Mouse (Mus musculus): ENCODE measurements at regions not wholly inside any gene's neighbourhood (a gene's known extent, or its start where the extent isn't known, plus 50 kb on each side); places are given as distances from the start of the nearest gene placed in this dataset.

DNA sequence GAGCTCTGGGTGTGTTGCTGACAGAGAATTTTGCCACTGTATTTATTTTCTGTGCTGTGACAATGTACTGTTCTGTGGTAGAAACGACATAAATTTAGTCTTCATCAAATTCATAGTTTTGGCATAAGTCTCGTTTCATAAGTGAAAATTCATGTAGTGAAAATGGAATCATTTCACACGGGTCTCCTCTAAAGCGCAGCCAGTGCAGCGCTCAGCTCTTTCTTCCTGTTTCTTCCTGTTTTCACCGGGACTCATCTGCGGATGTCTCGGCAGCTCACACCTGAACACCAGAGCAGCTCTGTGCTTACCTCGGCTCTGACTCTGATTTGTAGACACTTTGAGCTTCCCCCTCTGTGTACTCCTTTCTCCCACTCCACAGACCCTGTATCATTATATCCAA, 85.2 kb upstream of the Prkd1 start:
- no peak for DNase-seq (ENCODE audit: low spot score)

DNA sequence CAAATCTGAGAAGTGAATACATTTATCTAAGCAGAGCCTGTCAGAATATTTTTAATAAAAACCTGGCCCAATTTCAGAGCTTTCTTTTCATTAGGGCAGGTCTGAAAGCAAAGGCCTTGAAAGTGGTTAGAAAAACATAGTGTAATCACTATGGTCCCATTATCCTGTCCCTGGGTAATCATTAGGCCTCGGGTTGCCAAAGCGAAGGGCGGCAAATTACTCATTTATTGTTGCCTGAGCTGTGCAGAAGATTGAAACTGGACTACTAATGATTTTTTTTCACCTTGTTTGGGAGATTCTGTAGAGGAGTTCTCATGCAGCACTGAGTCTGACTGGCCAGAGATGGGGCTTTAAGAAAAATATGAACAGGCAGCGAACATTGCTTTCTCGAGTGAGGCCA, 63.7 kb upstream of the Prkd1 start:
- DNase-seq (ENCODE audit: low spot score), result no peak

DNA sequence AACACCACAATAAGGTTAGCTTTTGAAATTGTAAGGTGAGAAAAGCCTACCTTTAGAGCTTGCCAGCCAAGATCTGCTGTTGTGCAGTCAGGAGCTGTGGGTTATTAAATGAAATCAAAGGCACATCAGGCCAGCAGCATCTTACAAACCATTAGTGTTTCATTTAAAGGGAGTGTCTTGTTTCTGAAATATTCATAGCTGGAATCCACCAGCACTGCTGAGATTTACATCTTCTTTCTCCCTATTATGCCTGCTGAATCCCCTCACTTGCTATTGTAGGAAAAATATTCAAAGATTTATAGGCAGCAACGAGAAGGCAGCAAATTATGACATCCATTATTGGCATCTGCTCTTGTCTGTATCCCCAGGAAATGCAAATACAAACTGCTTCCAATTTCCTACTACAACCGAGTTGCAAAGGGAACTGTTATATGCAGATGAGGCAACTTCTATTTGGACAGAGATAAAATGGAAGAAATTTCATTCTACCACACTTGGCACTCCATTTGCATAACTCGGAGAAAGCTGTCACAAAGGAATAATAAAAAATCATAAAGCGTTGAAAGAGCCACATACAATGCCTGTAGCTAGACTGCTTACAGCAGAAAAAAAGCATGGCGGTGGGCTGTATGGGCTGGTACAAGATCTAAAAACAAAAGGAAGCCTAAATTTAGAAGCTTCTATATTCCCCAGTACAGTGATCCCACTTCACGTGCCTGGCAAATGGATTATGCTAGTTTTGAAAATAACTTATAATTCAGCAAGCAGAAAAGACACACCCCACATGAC, 60.3 kb upstream of the Prkd1 start:
- no peak for DNase-seq (ENCODE audit: low spot score)

DNA sequence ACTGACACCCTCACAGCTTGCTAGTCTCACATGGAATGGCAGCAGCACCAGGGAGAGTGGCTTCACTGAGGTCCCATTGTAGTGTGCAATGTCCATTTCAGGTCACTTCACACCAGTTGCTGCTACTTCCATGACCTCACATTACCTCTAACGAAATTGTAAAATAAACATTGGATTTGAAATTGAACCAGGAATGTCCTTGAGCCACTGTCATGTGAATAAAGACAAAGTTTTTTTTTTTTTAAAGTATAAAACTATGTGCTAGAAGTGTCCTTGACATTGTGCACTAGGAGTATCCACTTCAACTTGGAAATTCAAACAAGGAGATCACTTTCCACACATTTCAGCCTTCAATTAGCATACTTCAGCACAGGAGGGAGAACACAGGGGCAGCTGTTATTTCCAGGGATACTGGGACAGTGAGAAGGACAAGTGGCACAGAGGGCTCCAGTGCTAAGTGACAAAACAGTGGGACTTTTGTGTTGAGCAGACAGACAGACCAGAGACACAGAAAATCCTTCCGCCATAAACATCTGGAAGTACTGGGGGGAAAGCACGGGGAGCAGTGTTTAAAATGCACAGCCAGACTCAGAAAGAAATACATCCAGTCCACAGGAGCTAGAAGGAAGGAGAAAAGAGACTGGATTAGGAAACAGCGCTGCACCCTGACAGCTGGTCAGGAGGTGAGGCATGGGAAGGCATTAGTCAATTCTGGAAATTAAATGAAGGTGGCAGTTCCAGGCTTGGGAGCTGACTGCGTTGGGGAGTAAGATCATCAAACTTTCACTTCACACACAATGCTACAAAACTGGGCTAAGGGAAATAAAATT, 49.9 kb upstream of the Prkd1 start:
- no peak for DNase-seq (ENCODE audit: low spot score)

Measured in heart, adult 8-10 months (tissue).